Mouse (Mus musculus) forebrain, embryonic 16.5 days (tissue): ENCODE measurements at regions not wholly inside any gene's neighbourhood (a gene's known extent, or its start where the extent isn't known, plus 50 kb on each side); places are given as distances from the start of the nearest gene placed in this dataset.

ENCODE experiments used
- ATAC-seq: fragments of 200-750 bp; cut with Nextera tagmentation; 2 replicates; pipeline ENCODE4 v1.8.0; 2017; ENCODE audit warnings: mild to moderate bottlenecking, moderate library complexity
- H3K27ac ChIP-seq: fragments of 300-500 bp; sonication (generic); 2 replicates; pipeline ENCODE4 v1.5.1; 2014; ENCODE audit warnings: low read length, control low read depth
- H3K27me3 ChIP-seq: fragments of 300-500 bp; sonication (generic); replicated peaks from 2 replicates; pipeline ENCODE4 v1.6.1; 2014; ENCODE audit warnings: low read length; ENCODE audit not compliant: control insufficient read depth, insufficient read depth
- H3K36me3 ChIP-seq: fragments of 300-500 bp; sonication (generic); 2 replicates; pipeline ENCODE4 v1.6.1; 2014; ENCODE audit not compliant: control insufficient read depth, insufficient read depth
- H3K4me1 ChIP-seq: fragments of 300-500 bp; sonication (generic); replicated peaks from 2 replicates; pipeline ENCODE4 v1.6.1; 2014; ENCODE audit warnings: low read length; ENCODE audit not compliant: control insufficient read depth, insufficient read depth
- H3K4me2 ChIP-seq: fragments of 300-500 bp; sonication (generic); 2 replicates; pipeline ENCODE4 v1.6.1; 2014; ENCODE audit warnings: mild to moderate bottlenecking, low read length, control low read depth
- H3K4me3 ChIP-seq: fragments of 300-500 bp; sonication (generic); replicated peaks from 2 replicates; pipeline ENCODE4 v1.5.1; 2014; ENCODE audit warnings: mild to moderate bottlenecking, low read length, control low read depth
- H3K9ac ChIP-seq: fragments of 300-500 bp; sonication (generic); replicated peaks from 2 replicates; pipeline ENCODE4 v1.6.1; 2014; ENCODE audit warnings: low read depth, low read length, control low read depth
- H3K9me3 ChIP-seq: fragments of 300-500 bp; sonication (generic); 2 replicates; pipeline ENCODE4 v1.6.1; 2016; ENCODE audit warnings: low read length; ENCODE audit not compliant: control insufficient read depth
- WGBS: fragments of 180-500 bp; shearing (Covaris S2); extraction: QIAGEN DNeasy Blood & Tissue Kit; methylation state at CpG from one replicate; pipeline ENCODE4 v1.1.7; 2014; 5-methylcytosine and 5-hydroxymethylcytosine counted together

GRCm38 (mm10) chr11:52536211-52536610 is 140.0 kb downstream of the 9530068E07Rik start:
- no peaks in the 10 kb centered on the region for H3K9me3 ChIP-seq
- H3K4me1 ChIP-seq = no peaks in the 10 kb centered on the region; the same call in 1 of the 2 replicates
- 59% methylated on average over 2 of the region's 2 CpGs for WGBS
- no peak overlapping the region for H3K9ac ChIP-seq
- no peaks in the 10 kb centered on the region for H3K36me3 ChIP-seq
- no peak overlapping the region for H3K27ac ChIP-seq
- H3K4me2 ChIP-seq = no peak overlapping the region
- no peak for ATAC-seq
- H3K4me3 ChIP-seq = no peak overlapping the region
- no peaks in the 10 kb centered on the region for H3K27me3 ChIP-seq

- Histone ChIP-seq H3K9ac (no peak overlapping the region), H3K9me3 (no peaks in the 10 kb centered on the region), H3K4me3 (no peak overlapping the region), H3K27me3 (no peaks in the 10 kb centered on the region), H3K36me3 (no peaks in the 10 kb centered on the region), H3K4me2 (no peak overlapping the region), H3K4me1 (no peaks in the 10 kb centered on the region; the same call in 1 of the 2 replicates), H3K27ac (no peak overlapping the region)
- 76% methylated on average over 11 of the region's 11 CpGs for WGBS
- no peak for ATAC-seq
These were observed 140.6 kb downstream of the 9530068E07Rik start for GRCm38 (mm10) chr11:52536841-52537240.

- no peaks in the 10 kb centered on the region for H3K27me3 ChIP-seq
- ATAC-seq = no peak
- H3K9me3 ChIP-seq = no peaks in the 10 kb centered on the region
- no peak overlapping the region for H3K4me3 ChIP-seq
- no peaks in the 10 kb centered on the region for H3K36me3 ChIP-seq
- no peak overlapping the region for H3K9ac ChIP-seq
- H3K27ac ChIP-seq = no peak overlapping the region
- no peaks in the 10 kb centered on the region; the same call in 1 of the 2 replicates for H3K4me1 ChIP-seq
- WGBS = 62% methylated on average over 4 of the region's 4 CpGs
- no peak overlapping the region for H3K4me2 ChIP-seq
These were observed 141.7 kb downstream of the 9530068E07Rik start for GRCm38 (mm10) chr11:52537819-52538435.

DNA sequence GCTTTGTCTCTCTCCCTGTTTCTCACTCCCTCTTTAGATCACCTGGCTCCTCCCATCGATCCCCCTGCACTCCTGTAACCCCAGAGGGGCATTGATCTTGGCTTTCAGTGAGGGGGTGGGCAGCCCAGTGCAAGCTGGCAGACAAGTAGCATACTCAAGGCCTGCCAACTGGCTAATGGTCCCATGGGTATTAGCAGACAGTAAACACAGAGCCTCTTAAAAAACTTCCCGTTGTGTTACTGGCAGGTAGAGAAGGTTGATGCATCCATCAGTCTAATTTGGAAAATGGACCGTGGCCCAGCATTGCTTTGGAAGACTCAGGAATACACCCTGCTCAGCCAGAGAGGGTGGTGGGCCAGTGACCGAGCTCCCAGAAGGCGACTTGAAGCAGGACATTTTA is 145.0 kb downstream of the 9530068E07Rik start:
- Histone ChIP-seq H3K9me3 (no peaks in the 10 kb centered on the region), H3K27me3 (no peaks in the 10 kb centered on the region), H3K27ac (no peak overlapping the region), H3K36me3 (no peaks in the 10 kb centered on the region), H3K9ac (no peak overlapping the region; the same call in 1 of the 2 replicates), H3K4me3 (no peak overlapping the region), H3K4me1 (no peaks in the 10 kb centered on the region; the same call in 1 of the 2 replicates), H3K4me2 (no peak overlapping the region)
- no peak for ATAC-seq
- 61% methylated on average over 5 of the region's 5 CpGs for WGBS

DNA sequence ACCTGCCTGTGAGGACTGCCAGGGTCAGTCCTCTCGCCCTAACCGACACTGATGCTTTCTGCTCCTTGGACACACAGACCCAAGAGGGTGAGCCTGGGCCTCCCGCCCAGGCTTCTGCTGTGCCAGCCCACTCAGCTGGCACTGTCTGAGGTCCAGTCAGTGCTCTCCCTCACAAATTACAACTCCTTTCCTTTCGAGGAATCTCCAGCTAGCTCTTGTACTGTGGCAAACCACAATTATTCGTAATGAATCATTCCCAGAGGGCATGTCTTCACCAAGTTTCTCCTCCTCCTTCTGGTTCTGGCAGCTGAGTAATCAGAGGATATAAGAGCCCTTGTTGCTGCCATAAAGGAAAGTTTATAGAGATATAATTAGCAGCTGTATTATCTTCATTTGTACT is 155.2 kb downstream of the 9530068E07Rik start:
- Histone ChIP-seq H3K36me3 (no peaks in the 10 kb centered on the region), H3K9me3 (no peaks in the 10 kb centered on the region), H3K27me3 (no peaks in the 10 kb centered on the region), H3K4me1 (no peaks in the 10 kb centered on the region), H3K9ac (no peak overlapping the region), H3K27ac (no peak overlapping the region), H3K4me3 (no peak overlapping the region), H3K4me2 (no peak overlapping the region)
- ATAC-seq = no peak
- 78% methylated on average over 5 of the region's 5 CpGs for WGBS

GRCm38 (mm10) chr11:52552860-52553259 is 156.6 kb downstream of the 9530068E07Rik start:
- Histone ChIP-seq H3K4me2 (no peak overlapping the region), H3K27me3 (no peaks in the 10 kb centered on the region), H3K9me3 (no peaks in the 10 kb centered on the region), H3K27ac (no peak overlapping the region), H3K36me3 (no peaks in the 10 kb centered on the region), H3K4me3 (no peak overlapping the region), H3K4me1 (no peaks in the 10 kb centered on the region), H3K9ac (no peak overlapping the region)
- WGBS = 89% methylated on average over 4 of the region's 4 CpGs
- ATAC-seq = no peak

DNA sequence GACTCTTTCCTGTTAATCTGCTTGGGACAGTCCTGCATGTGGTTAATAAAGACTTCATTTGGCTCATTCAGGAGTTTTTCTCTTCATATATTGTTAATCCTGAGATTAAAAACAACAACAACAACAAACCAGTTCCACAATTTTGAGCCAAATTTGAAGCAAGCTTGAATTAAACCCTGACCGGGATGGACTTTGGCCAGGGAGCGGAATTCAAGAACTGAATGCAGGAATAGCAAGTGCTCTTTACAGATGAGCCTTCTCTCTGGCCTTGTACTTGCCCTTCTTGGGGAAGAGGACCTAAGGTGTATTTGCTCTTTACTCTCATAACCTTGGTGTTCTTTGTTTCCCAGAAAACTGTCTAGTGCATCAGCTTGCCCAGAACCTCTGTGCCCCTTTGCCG is 161.6 kb downstream of the 9530068E07Rik start:
- 98% methylated on average over 3 of the region's 3 CpGs for WGBS
- no peak overlapping the region for H3K4me3 ChIP-seq
- no peak overlapping the region for H3K9ac ChIP-seq

DNA sequence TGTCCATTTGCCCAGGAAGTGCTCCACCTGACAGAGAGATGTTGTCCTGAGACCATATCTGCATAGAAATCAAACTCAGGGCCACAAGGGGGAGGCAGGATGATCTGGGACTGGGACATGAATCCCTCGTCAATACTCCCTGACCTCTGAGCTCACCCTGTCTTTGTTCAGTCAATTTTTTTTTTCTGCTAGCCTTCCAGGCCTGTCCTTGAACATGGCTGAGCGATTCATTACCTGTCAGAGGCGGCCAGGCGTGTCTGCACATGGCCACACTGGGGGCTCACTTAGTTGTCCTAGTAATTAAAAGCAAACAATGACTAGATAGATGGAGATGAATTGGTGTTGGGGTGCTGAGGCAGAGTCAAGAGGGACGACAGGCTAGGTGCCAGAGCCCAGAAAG is 162.6 kb downstream of the 9530068E07Rik start:
- 75% methylated on average over 5 of the region's 5 CpGs for WGBS
- no peak for ATAC-seq
- H3K36me3 ChIP-seq = no peaks in the 10 kb centered on the region
- H3K4me2 ChIP-seq = no peak overlapping the region
- H3K9ac ChIP-seq = no peak overlapping the region
- no peak overlapping the region for H3K27ac ChIP-seq
- no peak overlapping the region for H3K4me3 ChIP-seq
- H3K4me1 ChIP-seq = 0 out of 2 replicates have a peak, but pooled peaks cover 2% of the 10 kb centered on the region
- no peaks in the 10 kb centered on the region for H3K27me3 ChIP-seq
- H3K9me3 ChIP-seq = no peaks in the 10 kb centered on the region

More for the DNA sequence above, 161.6 kb downstream of the 9530068E07Rik start:
- Histone ChIP-seq H3K27me3 (no peaks in the 10 kb centered on the region), H3K9me3 (no peaks in the 10 kb centered on the region), H3K36me3 (no peaks in the 10 kb centered on the region), H3K4me1 (0 out of 2 replicates have a peak, but pooled peaks cover 2% of the 10 kb centered on the region), H3K4me2 (no peak overlapping the region), H3K27ac (no peak overlapping the region)
- no peak for ATAC-seq

DNA sequence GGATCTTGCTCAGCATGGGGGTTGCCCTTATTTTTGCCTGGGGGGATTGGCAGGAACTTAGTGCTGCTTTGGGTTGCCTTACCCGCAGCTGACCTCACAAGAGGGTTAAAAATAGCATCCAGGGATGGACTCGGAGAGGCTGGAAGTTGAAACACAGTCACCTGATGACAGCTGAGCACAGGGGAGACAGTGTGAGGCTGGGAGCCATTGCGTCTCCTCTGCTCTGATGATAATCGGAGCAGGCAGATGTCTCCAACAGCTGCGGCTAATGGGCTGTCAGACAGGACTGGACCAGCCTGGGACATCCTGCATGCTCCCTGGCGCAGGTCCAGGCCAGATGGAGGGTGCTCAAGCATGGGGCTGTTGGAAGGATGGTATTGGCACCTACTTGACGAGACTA is 165.1 kb downstream of the 9530068E07Rik start:
- Histone ChIP-seq H3K4me2 (no peak overlapping the region), H3K9me3 (no peaks in the 10 kb centered on the region), H3K36me3 (no peaks in the 10 kb centered on the region), H3K4me1 (0 out of 2 replicates have a peak, but pooled peaks cover 2% of the 10 kb centered on the region), H3K4me3 (no peak overlapping the region), H3K9ac (no peak overlapping the region), H3K27me3 (no peaks in the 10 kb centered on the region), H3K27ac (no peak overlapping the region)
- ATAC-seq = no peak
- 56% methylated on average over 7 of the region's 7 CpGs for WGBS

DNA sequence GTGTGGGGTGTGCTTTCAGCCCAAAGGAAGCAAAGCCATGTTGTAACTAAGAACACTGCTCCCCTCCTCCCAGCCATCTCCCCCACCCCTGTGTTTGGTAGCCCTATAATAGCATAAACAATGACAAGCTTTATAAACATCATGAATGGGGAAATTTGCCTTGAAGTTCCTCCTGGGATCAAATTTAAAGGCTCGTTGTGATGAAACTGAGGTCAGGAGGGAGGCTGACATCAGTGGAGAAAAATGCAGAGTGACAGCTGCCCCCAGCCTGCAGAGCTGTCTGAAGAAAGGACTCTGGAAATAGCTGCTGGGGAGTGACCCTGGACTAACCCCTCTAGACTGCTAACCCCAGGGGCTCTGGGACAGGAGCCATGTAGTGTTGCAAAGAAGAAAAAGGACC is 169.2 kb downstream of the 9530068E07Rik start:
- Histone ChIP-seq H3K4me3 (no peak overlapping the region), H3K27me3 (no peaks in the 10 kb centered on the region), H3K27ac (no peak overlapping the region), H3K4me2 (no peak overlapping the region), H3K9me3 (no peaks in the 10 kb centered on the region), H3K36me3 (no peaks in the 10 kb centered on the region), H3K4me1 (0 out of 2 replicates have a peak, but pooled peaks cover 2% of the 10 kb centered on the region), H3K9ac (no peak overlapping the region)
- WGBS = 3% methylated on average over 1 of the region's 1 CpGs
- ATAC-seq = no peak
